Mouse (Mus musculus) right cerebral cortex, adult 18-20 months (tissue): ENCODE data around the gene Mmp8.
A peak's percentile ranks its signal among the peaks of the same experiment; 100 is the strongest.

Experiments used
- DNase-seq: peaks from one replicate; pipeline ENCODE4 v3.0.0; 2022; ENCODE audit warnings: mixed read lengths

The Mmp8 gene

DNA sequence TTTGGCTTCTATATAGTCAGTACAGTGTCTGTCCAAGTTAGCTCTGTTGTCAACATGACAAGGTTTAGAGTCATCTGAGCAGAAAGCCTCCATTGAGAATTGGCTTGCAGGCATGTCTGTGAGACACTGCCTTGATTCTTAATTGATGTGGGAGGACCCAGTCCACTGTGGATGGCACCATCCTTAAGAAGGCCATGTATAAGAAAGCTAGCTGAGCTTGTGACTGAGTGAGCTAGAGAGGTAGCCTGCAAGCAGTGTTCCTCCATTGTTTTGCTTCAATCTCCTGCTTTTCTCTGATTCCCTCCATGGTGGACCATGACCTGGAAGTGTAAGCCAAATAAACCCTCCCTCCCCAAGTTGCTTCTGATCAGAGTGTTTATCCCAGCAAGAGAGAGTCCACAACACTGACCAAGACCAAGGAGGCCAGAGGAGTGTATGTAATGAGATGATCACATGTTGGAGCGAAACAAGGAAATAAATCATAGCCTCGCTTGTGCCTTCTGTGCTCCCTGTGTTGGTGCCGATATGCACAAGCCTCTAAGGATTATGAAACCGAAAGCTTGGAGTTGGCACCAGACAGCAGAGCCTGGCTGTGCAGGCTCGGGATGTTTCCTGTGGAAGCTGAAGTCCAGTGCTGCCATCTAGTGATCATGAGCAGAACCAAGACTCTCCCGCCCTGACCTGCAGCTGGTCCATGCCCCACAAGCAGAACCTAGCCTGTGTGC lies 36.7 kb downstream of the Mmp8 start:
- DNase-seq = peak; percentile 89

- DNase-seq = peak; percentile 52
These were observed 44.9 kb downstream of the Mmp8 start for GRCm38 (mm10) chr9:7602982-7603742.

GRCm38 (mm10) chr9:7604005-7604404 lies 45.7 kb downstream of the Mmp8 start:
- no peak for DNase-seq

GRCm38 (mm10) chr9:7605638-7606037 lies 47.4 kb downstream of the Mmp8 start:
- no peak for DNase-seq
